Mouse (Mus musculus) thymus, adult 2 months (tissue): ENCODE measurements around the gene Fam92b.

Experiments used
- CTCF ChIP-seq: fragments of 200-500 bp; IDR thresholded peaks from 2 replicates; pipeline ENCODE4 v1.5.1; 2012; ENCODE audit warnings: mild to moderate bottlenecking, control low read depth, low read length, moderate library complexity, borderline replicate concordance; ENCODE audit not compliant: control insufficient read depth, poor library complexity, insufficient read depth; ENCODE audit errors: extremely low read depth
- POLR2A ChIP-seq: fragments of 200-500 bp; IDR thresholded peaks from 2 replicates; pipeline ENCODE4 v1.6.1; 2012; ENCODE audit warnings: mild to moderate bottlenecking, low read length, control low read depth, moderate library complexity; ENCODE audit not compliant: control insufficient read depth, poor library complexity, insufficient read depth; ENCODE audit errors: extremely low read depth

GRCm38 (mm10) chr8:120150028-120150427, 27.2 kb downstream of the Fam92b start:
- no peak for TF ChIP-seq POLR2A
- TF ChIP-seq CTCF = no peak
